Mouse (Mus musculus) spleen, embryonic (tissue): ENCODE data around the gene Olfm1.

Source experiments
- CTCF ChIA-PET: fragments of 350-600 bp; sonication (Branson Sonifier 250); formaldehyde crosslinking; loops from one replicate; lab custom pipeline; 2022; lab: Charles Lee

Gene Olfm1

DNA sequence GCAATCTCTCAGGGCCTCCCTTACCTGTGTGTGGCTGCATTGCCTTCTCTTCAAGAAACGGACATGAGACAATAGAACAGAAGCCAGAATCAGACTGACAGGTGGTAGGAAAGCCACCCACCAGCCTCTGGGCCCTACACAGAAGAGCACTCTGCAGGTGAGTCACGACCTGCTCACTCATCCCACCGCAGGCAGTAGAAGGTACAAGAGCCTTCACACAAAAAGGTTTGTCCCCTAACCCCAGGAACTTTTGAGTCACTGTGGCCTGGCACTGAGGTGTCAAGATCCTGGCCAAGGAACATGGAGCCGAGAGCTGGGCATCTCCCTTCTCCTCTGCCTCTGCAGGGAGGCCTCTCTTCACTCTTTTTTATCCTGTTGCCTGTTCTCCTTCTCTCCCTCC is 42.3 kb downstream of the Olfm1 start:
- CTCF ChIA-PET: no interaction called here

DNA sequence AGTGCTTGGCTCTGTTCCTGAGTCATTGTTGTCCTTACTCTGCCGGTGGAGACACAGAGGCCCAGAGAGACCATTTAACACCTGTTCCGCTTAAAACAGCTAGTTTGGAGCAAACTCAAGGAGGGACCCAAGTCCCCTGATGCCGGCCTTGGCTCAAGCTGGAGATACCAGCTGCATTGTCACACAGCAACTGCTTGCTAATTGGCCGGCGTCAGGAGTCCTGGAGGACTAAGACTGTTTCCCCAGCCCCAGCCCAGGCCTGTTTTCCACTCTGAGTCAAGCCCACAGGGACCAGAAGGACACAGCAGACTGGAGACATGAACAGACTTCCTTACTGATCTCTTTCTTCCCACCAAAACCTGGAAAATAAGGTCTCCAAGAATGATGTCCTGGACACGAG is 43.7 kb downstream of the Olfm1 start:
- CTCF ChIA-PET: no interaction called here

DNA sequence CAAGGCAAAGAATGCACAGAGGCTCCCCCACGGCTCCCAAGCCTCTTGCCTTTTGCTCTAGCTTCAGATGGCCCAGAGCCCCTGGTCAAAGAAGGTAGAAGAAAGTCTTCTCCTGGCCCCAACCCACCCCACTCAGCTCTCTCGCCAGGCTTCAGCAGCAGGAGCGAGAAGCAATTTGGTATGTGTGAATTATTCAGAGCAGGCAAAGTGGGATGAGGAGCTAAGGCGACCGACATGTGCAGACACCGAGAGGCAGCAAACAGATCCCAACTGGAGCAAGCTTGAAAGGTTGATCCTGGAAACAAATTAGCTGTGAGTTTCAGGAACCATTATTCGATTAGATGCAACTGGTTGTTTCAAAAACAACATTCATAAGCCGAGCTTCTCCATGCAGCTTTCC is 46.8 kb downstream of the Olfm1 start:
- CTCF ChIA-PET: no interaction called here

DNA sequence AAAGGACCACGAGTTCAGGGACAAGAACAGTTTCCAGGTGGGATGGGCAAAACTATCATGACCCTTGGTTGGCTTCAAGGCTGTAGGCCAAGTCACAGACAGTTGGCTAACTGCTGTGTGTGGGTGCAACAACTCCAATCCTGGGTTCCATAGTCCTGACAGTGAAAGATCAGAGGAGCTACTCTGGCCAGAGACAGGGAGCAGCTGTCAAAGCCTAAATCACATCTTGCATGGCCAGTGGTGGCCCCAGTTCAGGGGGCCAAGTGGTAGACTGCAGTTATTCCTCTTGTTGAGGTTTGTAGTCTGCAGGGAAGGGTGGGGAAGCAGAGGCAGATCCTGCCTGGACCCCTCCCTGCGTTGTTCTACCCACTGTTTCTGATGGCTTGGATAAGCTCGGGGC is 48.1 kb downstream of the Olfm1 start:
- CTCF ChIA-PET: no interaction called here

DNA sequence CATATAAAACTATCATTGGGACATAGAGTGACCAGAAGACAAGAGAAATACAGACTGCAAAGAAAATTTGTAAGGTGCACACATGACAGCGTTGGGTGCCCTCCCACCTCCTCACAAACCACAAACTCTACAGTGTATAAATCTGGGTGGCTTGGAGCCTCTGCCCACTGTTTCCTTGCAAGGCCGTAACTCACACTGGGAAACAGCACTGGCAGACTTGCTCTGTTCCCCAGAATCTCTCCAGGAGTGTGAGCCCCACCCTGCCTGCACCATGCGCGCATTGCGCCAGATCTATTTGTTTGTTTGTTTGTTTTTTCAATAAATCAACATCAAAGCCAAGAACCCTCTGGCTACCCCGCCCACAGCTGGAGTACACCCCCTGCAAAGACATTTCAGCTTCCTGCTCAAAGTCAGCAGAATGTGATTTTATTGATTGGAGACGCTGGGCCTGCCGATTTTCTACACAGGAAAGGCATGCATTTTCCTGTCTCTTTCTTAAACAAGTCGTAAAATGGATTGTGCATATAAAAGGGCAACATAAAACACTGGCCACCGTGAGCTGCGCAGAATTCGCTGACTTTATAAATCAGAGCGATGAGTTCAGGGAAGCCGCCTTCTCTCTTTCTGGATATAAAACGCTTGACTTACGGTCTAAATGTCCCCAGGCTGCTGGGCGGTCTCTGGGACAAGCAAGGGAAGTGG is 48.9 kb downstream of the Olfm1 start:
- CTCF ChIA-PET: no interaction called here

DNA sequence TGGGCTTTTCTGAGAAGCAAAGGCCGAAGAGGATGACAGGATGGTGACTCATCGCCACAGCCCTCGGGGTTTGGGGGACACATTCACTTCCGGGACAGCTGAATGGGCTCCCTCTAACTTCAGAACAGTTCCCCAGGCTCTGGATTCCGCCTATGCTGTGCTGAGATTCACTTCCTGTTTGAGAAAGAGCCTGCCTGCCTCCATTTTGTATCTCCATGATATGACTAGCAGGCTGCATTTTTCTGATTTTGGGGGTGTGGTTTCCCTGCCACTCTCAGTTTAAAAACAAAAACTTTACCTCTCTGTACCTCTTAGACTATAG is 49.4 kb downstream of the Olfm1 start:
- CTCF ChIA-PET: no interaction called here

DNA sequence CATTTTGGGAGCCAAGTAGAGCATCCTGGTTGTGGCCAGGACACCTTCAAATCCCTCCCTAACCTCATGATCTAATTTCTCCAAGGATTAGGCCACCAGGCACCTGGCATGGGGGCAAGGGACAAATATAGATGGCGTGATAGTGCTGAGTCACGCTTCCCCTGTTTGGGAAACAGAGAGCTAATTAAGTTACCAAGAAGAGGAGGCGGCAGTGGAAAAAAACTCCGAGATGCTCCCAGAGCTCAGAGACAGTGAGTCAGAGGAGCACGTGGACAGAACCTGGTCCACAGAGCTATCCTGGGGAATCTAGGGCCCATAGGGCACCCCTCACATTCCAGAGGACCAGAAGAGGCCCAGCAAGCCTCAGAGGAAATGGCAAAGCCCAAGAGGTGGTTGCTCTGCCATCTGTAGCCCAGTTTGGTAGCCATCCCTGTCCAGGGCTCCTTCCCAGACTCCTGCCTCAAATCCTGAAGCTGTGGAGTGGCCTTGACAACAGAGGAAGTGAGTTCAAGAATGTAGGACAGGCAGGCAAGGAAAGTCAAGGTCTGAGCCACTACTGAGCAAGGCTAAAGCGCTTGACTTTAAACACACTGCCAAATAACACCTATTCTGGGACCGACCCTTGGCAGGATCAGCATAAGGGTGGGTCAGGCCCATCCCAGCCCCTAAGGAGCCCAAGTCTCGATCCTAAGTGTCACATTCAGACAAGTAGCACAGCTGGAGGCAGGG is 52.0 kb downstream of the Olfm1 start:
- CTCF ChIA-PET: no interaction called here

DNA sequence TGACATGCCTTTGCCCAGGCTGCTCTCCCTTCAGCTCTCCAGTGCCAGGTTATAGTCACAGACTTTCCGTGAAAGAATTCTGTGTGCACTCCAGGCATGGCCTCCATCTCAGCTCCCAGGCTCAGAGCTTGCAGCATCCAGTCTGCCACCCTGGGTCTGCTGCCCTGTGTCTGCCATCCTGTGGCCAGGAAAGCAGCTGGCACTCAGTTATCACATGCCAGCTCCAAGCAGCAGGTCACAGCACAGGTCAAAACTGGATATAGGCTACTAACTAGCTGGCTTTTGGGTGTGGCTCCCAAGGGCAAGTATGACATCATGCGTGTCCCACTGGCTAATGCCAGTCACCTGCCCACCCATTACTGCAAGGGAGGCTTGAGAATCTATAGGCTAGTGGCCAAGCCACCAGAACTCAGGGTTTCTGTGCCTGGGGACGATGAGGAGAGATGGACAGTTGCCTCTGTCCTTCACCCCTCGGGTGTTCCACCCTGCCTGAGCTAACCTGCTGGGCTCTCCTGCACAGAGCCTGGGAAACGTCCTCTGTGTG is 53.4 kb downstream of the Olfm1 start:
- CTCF ChIA-PET: no interaction called here

DNA sequence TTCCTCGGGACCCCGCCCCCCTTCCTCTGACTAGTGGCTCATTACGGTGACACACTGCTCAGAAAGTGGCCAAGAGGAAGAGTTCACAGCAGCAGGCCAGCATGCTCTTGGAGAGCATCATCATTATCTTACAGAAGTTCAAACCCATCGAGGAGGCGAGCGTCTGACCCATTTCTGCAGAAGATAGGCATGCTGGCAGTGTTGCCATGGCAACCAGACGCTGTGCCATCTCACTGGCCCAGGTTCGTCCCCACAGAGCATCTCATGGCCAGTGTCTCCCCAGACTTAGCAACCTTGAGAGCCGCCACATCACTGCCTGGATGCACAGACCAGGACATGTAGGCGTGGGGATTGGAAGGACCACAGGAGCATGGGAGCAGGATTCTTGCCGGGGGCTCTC is 54.3 kb downstream of the Olfm1 start:
- CTCF ChIA-PET: no interaction called here

DNA sequence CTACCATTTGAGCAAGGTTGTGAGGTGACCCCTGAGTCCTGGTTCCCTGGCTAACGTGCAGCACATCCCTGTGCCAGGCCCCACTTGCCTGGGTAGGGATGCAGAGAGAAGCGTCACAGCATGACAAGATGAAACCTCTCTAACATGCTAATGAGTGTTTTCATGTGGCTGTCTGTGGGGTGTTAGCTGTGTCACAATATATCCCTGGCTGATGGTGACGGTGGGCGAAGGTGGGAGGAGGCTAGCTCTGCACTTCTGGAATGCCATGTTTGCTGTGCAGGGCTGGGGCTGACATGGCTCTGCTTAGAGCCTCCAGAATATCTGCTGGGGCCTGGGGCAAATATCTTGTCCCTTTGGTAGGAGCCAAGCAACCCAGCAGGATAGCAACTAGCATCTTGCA is 59.8 kb downstream of the Olfm1 start:
- CTCF ChIA-PET: no interaction called here

DNA sequence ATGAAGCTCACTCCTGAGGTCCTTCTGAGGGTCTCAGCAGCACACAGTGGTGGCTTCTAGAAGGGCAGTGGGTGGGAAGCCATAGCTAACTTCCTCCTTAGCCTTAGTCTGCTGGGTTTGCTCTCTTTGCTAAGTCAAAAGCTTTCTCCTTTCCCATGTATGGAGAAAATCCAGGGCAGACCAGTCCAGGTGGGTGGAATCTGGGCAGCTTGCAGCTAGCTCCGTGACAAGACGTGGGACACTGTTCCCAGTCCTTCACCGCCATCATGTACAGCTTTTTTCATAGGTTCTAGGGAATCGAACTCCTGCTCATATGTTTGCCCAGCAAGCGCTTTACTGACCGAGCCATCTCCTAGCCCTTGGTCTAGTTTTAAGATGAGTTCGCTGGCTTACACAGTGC is 63.2 kb downstream of the Olfm1 start:
- CTCF ChIA-PET: no interaction called here

DNA sequence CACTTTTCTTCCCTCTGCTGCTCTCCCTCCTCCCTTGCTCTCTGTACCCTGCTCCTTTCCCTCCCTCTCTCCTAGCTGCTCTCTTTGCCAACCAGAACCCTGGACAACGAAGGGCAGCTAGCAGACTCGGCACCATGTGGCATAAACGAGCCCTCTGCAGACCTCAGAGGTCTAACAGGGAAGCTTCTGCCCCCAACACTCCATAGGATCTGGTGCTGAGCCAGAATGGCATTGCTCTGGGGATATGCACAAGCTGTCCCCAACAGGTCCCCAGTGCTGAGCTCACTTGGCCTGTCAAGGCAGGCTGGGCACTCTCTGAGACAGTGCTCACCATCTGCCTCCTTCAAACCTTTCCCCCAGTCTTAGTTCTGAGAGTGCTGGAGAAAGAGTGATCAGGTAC is 68.6 kb downstream of the Olfm1 start:
- CTCF ChIA-PET: no interaction called here

DNA sequence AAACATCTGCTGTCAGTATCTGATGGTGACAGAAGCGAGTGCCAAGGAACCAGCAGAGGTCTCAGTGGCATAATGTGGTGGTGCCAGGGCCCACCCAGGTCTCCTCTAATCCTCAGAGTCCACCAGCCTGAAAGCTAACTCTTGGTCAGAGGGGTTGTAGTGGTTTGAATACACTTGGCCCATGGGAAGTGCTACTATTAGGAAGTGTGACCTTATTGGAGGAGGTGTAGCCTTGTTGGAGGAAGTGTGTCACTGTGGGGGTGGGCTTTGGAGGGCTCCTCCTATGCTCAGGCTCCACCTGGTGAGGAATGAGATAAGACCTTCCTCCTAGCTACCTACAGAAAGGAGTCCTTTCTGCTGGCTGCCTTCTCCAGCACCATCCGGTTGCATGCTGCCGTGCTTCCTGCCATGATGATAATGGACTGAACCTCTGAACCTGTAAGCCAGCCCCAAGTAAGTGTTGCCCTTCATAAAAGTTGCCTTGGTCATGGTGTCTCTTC is 75.0 kb downstream of the Olfm1 start:
- CTCF ChIA-PET: no interaction called here

DNA sequence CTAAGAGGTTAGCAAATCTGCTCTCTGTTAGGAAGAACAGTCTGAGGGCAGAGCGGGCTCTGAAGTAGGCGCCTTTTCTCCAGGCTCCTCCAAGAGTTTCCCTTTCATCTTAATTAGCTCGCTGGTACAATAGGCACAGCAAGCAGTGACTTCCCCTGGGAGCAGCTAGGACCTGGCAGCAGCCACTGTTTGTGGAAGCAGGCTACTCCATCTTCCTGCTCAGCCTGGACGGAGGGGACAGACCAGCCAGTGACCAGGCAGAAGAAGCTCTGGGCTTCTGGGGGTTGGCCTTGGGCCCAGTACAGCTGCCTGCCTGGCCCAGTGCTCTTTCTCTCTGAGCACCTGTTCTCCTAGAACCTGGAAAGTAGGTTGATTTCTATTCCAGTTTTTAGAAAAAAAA is 77.8 kb downstream of the Olfm1 start:
- CTCF ChIA-PET: no interaction called here

DNA sequence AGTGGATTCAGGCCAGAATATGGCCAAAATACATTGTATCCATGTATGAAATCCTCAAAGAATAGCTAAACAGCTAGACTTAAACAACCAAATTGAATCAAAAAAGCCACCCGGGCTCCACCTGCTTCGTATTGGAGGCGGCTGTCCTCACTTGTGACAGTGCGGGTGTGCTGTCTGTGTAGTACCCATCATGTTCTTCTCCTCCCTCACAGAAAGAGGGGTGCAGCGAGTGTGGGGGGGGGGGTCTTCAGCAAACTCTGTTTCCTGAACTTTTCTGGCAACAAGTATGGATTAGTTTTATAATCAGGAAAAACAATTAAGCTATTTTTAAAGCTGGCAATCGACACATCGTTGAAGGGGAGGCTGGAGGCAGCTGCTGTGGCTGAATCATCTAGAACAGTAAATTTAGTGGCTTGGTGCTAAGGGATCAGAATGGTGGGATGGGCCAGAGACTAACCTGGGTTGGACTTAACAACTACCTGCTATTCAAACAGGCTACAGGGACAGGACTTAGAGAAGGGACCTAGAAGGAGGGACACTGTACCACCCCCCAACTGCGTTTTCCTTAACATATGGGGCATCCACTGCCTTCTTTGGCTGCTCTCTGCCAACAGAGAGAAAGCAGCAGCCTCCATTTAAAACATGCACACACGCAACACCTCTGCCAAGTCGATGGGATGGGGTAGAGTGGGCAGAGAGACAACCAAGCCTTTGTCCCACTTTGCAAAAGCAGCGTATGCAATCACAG is 79.6 kb downstream of the Olfm1 start:
- CTCF ChIA-PET: no interaction called here

DNA sequence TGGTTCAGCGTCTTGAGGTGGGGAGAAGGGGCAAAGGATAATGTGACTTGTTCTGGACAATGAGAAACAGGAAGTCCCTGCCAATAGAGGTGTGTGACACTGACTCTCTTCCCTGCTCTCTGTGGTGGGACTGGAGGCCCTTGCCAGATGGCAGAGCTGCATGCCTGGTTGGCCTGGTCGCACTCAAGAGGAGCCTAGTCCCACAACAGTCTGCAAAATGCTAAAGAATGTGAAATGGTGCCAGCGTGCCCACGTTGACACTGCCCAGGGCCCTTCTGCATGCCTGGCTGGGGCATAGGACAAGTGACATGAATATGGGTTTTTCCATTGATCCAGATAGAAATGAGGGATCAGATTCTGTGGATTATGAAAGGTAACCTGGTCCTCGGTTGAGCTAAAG is 81.2 kb downstream of the Olfm1 start:
- CTCF ChIA-PET: no interaction called here

DNA sequence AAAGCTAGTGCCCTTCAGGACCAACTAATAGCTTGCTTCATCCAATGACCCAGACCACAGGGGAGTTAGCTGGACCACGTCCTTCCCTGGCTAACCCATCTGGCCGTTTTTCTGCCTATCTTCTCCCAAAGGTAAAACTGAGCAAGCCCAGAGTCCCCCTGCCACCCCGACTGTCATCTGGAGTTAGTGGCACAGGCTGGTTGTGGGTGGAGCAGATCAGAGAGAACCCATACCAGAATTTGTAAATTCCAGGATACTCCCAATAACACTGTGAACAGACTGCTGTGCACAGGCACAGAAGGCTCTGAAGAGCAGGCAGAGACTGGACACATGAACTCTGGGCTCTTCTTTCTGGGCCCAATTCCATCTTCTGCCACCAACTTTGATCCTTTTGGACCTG is 82.6 kb downstream of the Olfm1 start:
- CTCF ChIA-PET: no interaction called here

DNA sequence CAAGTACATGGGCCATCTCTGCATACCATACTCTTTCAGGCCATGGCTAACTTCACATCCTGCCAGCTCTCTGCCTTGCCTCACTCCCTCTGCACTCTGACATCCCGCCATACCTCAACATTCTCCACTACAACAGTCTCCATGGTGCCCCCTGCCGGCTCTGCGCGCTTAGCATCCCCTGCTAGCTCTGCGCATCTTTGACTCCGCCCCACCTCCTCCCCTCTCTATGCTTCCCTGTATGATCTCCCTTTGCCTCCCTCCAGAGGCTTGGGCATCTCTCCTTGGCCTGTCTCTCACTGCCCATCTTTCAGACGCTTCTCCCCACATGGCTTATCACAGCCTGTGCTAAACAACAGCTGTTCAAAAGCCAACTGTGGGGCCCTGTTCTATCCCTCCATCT is 85.4 kb downstream of the Olfm1 start:
- CTCF ChIA-PET: no interaction called here

DNA sequence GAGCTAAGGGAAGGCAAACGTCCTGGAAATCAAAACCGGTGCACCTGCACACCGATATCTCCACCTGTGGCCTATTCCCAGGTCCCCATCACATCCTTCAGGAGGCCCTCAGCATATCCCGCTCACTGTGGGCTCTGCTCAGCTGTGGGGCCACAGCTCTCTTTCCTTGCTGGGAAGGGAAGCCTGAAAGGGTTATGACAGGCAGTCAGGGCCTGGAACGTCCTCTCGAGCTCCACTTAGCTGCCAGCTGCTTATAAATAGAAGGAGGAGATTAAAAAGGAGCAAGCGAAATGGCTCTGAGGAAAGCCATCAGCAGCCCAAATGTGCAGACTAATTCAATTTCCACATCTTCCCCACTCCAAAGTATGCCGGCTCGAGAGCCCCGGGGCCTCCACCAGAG is 86.1 kb downstream of the Olfm1 start:
- CTCF ChIA-PET: no interaction called here
